Mouse (Mus musculus): ENCODE data around the gene Wdr27.
"Not testable (repeated sequence)": the region's sequence is repeated elsewhere in the genome, so short reads cannot be mapped to it uniquely, and the experiment has no call there.

Wdr27 gene

GRCm38 (mm10) chr17:14943009-14943728 is at the start of gene Wdr27, which contains the start of gene 1600012H06Rik:
Gene Wdr27 (minus strand): TSS chr17:14943158.
Gene 1600012H06Rik (plus strand): TSS chr17:14943184.
- DNase-seq (ENCODE audit: low spot score), result peak; percentile 98

- DNase-seq (ENCODE audit: low spot score), result not testable (repeated sequence)
Measured at GRCm38 (mm10) chr17:14992522-14993138, 49.7 kb upstream of the Wdr27 start.

DNA sequence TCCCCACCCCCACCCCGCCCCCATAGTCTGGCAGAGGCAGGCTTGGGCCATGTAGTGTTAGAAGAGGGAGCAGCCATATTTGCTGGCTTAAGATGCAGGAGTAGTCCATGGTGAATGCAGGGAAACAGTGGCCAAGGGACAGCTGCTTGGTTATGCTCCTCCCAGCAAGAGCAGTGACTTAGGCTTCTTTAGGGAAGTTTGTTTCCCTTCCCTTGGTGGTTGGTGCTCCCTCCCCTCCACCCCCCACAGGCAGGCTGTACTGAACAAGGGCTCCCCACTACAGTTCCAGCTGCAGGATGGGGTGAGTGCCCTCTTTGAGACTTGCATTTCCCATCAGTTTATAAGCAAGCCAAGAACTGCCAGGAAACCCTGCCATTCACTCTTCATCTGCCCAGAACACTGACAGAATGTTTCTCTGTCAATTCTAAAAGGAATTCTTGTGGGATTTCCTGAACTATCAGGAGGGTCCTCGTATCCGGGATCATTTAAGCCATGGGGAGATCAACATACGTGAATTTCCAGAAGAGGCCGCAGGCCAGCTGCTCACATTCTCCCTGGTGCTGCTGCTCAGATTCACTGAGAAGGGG is 47.3 kb upstream of the Wdr27 start:
- DNase-seq (ENCODE audit: low spot score), result not testable (repeated sequence)

DNA sequence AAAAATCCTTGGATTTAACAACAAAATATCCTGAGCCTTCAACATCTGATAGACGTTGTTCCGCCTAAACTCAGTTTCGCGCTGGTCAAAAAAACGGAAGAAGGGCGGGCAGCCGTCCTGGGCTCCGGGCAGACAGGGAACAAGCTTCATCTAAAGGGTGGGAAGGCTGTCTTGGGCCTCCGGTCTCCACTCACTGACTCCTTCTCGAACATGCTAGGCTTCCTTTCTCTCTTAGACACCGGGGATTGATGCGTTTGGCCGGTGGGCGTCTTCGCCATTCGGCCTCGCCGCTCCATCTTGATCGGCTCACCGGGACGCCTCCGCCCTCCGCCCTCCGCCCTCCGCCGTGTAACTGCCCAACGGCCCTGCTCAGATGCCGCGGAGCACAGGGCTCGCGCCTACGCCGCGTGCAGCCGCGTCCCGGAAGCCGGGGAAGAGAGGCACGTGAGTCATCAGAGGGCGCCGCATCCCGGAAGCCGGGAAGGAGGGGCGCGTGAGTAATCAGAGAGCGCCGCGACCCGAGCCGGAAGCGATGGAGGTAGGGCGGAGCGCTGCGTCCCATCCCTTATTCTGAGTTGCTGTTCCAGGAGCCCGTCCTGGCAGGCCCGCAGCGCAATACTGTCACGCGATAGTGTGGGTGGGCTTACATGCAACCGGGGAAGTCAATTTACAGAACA is 35.5 kb upstream of the Wdr27 start, which contains the start of the genes 9030025P20Rik and Gm3417:
Gene 9030025P20Rik (plus strand): TSS at position 107 of the 677 bp plus-strand sequence.
Gene Gm3417 (minus strand): TSS at position 429 of the 677 bp plus-strand sequence.
- not testable (repeated sequence) for DNase-seq (ENCODE audit: low spot score)

DNA sequence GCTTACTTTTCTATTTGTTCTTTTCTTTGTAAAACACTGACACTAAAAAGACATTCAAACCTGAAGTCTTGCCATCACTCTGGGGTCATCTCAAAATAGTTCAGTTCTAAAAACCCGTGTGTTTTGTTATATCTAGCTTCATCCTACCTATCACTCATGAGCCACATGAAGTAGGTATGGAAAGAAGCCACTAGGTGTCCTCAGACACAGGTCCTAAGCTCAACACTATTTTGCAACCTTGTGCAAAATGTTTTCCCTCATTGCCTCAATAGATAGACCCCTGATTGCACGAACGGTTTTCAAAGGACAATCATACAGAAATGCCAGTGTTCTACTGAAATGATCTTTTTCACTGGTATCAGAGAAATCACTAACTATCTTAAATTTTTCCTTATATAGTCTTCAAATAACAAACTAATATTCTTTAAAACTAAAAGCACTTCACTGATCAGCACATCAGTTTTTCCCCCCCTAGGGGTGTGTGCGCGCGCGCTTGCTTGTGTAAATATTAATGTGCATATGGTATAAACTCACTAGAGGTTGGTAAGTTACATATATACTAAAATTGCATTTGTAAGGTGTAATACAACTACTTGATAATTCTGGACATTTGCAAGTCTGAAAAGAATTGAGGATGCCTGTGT is 34.9 kb upstream of the Wdr27 start:
- DNase-seq (ENCODE audit: low spot score), result not testable (repeated sequence)

DNA sequence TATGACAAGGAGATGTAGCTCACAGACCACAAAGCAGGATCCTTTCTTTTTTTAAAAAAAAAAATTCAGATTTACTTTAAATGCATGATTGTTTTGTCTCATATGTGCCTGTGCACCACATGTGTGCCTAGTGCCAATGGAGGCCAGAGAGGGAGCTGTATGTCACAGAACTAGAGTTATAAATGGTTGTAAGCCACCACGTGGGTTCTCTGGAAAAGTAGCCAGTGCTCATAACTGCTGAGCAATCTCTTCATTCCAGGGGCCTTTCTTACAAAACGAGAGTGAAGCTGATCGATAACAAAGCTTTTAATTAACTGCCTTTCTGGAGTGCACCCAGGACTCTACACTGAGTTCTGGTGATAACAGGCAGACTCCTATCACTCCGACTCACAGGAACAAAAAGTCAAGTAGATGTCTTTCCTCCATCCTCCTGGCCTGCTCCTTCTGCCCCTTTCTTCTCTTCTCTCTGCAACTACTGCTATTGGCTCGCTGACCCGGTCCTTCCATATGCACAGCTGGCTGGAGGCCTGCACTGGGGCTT is 25.5 kb upstream of the Wdr27 start:
- DNase-seq (ENCODE audit: low spot score), result not testable (repeated sequence)

DNA sequence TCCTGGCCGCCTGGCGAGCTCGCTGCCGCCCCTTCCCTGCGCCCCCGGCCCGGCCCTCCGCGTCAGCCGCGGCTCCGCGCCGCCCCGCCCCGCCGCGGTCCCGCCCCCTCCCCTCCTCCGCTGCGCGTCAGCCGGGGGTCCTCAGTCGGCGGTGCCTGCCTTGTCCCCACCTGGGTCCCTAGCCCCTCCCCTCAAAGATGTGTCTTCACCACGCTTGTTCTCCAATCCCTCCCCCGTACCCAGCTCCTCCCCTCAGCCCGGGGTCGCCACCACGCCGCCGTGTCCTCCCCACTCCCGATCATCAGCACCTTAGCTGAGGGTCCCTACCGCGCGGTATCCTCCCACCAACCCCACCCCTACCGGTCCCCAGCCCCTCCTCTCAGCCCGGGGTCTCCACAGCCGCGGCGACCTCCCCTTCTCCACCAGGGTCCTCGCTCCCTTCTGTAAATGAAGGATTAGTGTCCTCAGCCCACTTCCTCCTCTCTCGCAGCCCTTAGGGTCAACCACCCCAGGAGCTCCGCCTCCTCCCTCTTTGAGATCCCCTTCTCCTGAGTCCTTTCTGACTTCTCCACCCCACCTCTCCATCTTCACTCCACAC is 18.7 kb upstream of the Wdr27 start:
- DNase-seq (ENCODE audit: low spot score), result not testable (repeated sequence)

- not testable (repeated sequence) for DNase-seq (ENCODE audit: low spot score)
Measured at GRCm38 (mm10) chr17:14960951-14961556, 18.1 kb upstream of the Wdr27 start, which contains the start of gene Phf10. Gene Phf10 (minus strand): TSS chr17:14961273.

DNA sequence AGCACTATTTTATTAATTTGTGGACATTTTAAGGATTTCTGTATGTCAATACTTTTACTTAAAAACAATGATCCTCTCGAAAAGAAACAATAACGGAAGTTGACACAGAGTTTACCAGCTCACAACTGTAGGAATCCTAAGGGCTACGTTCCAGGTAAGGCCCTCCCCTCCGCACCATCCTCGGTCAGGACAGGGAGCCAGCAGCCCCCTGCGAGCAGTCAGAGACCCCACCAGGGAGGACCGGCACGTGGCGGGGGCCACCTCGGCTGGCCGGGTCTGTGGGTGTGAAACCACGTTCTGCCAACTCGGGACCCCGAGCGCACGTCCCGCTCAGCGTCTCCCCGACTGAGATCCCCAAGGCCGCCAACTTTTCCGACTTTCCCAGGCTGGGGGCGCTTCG is 17.6 kb upstream of the Wdr27 start:
- DNase-seq (ENCODE audit: low spot score), result no peak

GRCm38 (mm10) chr17:14959979-14960378 is 17.0 kb upstream of the Wdr27 start:
- DNase-seq (ENCODE audit: low spot score), result no peak

- no peak for DNase-seq (ENCODE audit: low spot score)
Measured at GRCm38 (mm10) chr17:14958686-14959327, 15.8 kb upstream of the Wdr27 start.

GRCm38 (mm10) chr17:14953452-14953851 is 10.5 kb upstream of the Wdr27 start:
- no peak for DNase-seq (ENCODE audit: low spot score)

GRCm38 (mm10) chr17:14949161-14949827 is 6.3 kb upstream of the Wdr27 start:
- no peak for DNase-seq (ENCODE audit: low spot score)

DNA sequence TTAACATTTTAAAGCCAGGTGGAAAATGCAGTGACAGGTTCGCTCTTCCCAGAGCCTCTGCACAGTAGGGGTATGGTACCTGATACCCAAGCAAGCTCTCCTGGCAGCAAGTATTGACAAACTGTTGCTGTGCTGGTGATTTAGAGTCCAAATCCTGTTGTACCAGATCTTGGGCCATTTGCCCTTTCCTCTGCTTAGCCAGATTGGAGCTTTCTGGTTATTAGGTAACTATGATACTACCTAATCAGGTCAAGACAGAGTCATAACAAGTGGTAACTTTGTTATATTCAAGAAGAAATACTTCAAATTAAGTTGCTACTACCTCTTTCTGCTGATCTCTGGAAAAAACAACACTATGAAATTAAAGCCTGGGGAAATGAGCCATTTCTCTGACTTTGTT is 1.6 kb upstream of the Wdr27 start:
- no peak for DNase-seq (ENCODE audit: low spot score)

GRCm38 (mm10) chr17:14943729-14944059 is 736 bp upstream of the Wdr27 start:
- no peak for DNase-seq (ENCODE audit: low spot score)

DNA sequence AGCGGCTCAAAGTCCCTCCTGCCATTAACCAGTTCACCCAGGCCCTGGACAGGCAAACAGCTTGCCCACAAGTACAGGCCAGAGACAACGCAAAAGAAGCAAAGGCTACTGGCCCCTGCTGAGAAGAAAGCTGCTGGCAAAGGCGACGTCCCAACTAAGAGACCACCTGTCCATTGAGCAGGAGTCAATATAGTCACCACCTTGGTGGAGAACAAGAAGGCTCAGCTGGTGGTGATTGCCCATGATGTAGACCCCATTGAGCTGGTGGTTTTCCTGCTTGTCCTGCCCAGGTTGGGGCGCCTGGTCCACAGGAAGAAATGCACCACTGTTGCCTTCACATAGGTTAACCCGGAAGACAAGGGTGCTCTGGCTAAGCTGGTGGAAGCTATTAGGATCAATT is 777 bp downstream of the Wdr27 start:
- not testable (repeated sequence) for DNase-seq (ENCODE audit: low spot score)

DNA sequence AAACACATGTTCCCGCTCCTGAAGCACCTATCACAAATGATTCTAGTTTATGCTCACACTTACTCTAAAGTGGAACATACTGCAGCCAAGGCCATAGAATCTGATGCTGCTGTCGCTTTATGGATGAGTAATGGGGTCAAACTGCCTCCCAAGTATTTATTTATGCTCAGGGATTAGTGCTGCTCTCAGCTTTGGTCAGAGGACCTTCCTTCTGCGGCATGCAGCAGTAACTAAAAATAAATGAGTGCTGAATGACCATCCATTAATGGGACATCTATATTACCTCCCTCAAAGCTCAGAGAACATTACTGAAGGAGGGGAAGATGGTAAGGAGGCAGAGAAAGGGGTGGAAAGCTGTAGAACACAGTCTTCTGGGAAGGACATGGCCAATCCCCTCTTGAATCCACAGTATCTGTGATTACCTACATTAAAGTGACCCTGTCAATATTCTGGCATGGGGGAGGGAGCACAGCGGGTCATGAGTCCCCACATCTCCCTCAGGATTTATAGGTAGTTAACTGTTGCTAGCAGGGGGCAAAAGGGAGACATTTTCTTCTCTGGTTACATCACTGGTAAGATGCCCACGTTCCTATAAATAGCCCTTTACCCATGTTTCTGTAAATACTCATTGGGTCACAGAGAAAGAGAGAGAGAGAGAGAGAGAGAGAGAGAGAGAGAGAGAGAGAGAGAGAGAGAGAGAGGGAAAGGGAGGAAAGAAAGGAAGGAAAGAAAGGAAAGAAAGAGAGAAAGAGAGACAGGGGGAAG is 6.9 kb downstream of the Wdr27 start:
- no peak for DNase-seq (ENCODE audit: low spot score)

DNA sequence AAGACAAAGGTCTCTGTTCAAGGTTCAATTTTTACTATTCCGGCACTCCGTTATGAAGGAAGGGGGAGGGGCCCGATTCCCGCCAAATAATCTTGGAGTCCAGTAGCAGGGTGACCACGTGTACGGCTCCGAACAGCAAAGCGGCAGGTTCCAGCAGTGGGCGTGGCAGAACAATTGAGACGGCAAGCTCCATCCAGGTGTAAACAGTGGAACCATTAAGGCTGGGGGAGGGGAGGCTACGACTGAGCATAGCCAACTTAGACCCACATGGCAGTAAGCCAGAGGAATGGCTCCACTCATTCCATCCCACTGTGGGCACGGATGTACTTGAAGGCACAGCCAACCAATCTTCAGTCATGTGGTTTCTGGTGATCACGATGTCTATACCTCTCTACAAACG is 7.7 kb downstream of the Wdr27 start:
- DNase-seq (ENCODE audit: low spot score), result not testable (repeated sequence)

DNA sequence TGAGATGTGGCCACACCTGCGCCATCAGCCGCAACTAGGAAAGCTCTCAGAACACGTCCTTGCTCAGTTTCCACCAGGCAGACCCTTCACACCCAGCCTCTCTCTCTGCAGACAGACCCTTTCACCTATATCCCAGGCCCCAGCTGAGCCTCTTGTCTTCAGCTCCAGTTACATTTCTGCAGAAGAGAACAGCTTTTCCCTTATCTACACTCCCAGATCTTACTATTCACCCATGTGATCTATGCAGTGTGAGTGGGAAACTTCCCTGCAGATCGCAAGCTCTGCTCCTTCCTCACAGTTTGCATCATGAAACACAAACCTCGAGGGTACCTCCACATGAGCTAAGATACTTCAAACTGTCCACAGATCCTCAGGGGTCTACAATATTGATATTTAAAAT is 11.5 kb downstream of the Wdr27 start:
- no peak for DNase-seq (ENCODE audit: low spot score)

All from ovary, adult 18-20 months (tissue).